Mouse (Mus musculus): ENCODE measurements around the gene Ccnl1.

Gene Ccnl1

GRCm38 (mm10) chr3:65962270-65962930, 4.4 kb upstream of the Ccnl1 start:
- in situ Hi-C loops (cut with MboI; ENCODE audit: low pct_unique_long_range_greater_than_20kb in 1 of 2, low sequenced_read_pairs in 2 of 2, unreplicated experiment in 1 of 2), result no loop called here

- in situ Hi-C loops (cut with MboI; ENCODE audit: low pct_unique_long_range_greater_than_20kb in 1 of 2, low sequenced_read_pairs in 2 of 2, unreplicated experiment in 1 of 2), result no loop called here
Measured at GRCm38 (mm10) chr3:65960291-65960945, 2.4 kb upstream of the Ccnl1 start.

DNA sequence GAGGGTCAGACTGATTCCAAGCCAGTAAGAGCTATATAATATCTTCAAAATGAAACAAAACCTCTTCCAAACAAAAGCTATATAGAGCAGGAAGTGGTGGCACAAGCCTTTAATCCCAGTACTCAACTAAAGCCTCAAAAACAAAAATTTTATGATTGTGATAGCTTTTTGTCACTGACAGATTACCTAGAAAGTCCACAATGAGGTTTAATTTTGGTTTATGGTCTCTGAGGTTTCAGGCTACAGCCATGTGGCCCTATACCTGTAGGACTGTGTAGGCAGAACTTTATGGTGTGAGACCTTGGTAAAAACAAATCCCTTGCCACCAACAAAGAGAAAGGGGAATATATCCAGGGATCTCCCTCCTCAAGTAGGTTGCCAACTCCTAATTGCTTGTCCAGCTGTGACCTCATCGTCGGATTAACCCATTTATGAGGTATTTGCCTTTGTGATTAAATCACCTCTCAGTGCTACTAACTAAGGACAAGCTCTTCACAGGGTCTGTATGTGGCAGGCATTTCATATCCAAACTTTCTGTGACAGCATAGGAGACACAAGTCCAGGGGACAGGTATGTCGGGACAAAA, 1.5 kb upstream of the Ccnl1 start:
- in situ Hi-C loops (cut with MboI; ENCODE audit: low pct_unique_long_range_greater_than_20kb in 1 of 2, low sequenced_read_pairs in 2 of 2, unreplicated experiment in 1 of 2), result loop anchor here in 1 of 2 experiments (10.0 kb wide), 1 partner anchor 575 kb away; no protein-coding TSS in a partner anchor

- in situ Hi-C loops (cut with MboI; ENCODE audit: low pct_unique_long_range_greater_than_20kb in 1 of 2, low sequenced_read_pairs in 2 of 2, unreplicated experiment in 1 of 2), result loop anchor here in 1 of 2 experiments (10.0 kb wide), 1 partner anchor 574 kb away; no protein-coding TSS in a partner anchor
Measured at GRCm38 (mm10) chr3:65958840-65959185, 764 bp upstream of the Ccnl1 start.

- in situ Hi-C loops (cut with MboI; ENCODE audit: low pct_unique_long_range_greater_than_20kb in 1 of 2, low sequenced_read_pairs in 2 of 2, unreplicated experiment in 1 of 2), result loop anchor here in 1 of 2 experiments (10.0 kb wide), 1 partner anchor 573 kb away; no protein-coding TSS in a partner anchor
Measured at GRCm38 (mm10) chr3:65957271-65958101, 563 bp downstream of the Ccnl1 start.

DNA sequence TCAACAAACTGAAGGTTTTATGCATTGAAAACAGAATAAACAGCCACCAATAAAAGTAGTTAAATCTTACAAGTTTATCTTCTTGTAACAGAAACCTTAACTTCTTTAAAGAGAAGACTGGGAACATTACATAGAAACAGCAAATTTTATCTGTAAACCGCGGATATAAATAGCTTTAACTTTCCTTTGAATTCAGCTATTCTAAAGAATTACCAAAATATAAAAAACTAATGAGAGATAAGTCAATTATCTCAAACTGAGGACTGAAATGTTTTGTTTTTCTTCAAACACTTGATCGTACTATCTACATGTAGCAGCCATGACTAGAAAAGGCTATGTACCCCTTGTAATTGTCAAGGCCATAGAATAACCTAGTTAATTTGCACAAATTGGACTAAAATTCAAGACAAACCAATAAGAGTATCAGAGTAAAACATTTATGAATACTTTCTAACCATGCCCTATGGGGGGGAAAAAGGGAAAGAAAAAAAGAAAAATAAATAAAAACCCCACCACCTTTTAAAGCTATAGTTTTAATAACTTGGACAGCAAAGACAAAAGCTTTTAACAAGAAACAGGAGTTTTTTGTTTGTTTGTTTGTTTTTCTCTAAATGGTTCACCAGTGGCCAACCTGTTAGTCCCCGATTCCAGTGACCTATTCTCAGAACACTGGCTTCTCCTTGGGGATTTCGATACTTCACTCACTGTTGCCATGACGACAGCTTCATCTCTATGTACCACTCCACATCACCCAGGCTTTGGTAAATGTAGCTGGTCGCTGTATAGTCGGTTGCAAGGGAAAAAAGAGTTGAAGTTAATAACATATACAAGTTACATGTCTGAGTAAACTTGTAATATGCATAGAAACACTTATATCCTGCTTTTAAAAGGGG, 3.3 kb downstream of the Ccnl1 start:
- in situ Hi-C loops (cut with MboI; ENCODE audit: low pct_unique_long_range_greater_than_20kb in 1 of 2, low sequenced_read_pairs in 2 of 2, unreplicated experiment in 1 of 2), result loop anchor here in 1 of 2 experiments (10.0 kb wide), 1 partner anchor 570 kb away; no protein-coding TSS in a partner anchor

DNA sequence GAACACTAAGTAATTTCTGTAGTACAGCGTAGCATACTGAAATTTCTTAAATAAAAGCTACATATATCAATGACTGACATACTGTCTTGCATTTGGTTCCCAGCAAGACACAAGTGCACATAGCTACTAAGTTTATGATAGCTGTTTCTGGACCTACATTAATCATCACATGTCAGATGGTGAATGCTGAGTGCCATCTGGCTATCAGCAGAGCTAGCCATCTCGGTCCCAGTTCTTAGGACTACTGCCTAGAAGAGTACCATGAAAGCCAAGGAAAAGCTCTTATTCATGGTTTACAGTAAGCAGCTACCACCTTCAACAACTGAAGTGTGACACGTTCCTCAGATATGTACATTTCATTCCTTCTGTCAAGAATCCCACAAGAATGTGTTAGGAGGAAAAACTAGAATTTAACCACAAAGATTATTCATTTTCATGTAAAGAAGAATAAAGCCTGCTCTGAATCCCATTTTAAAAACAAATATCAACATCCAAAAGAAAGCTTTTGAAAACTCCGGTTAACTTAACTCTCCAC, 7.2 kb downstream of the Ccnl1 start:
- in situ Hi-C loops (cut with MboI; ENCODE audit: low pct_unique_long_range_greater_than_20kb in 1 of 2, low sequenced_read_pairs in 2 of 2, unreplicated experiment in 1 of 2), result loop anchor here in 1 of 2 experiments (10.0 kb wide), 1 partner anchor 566 kb away; no protein-coding TSS in a partner anchor

DNA sequence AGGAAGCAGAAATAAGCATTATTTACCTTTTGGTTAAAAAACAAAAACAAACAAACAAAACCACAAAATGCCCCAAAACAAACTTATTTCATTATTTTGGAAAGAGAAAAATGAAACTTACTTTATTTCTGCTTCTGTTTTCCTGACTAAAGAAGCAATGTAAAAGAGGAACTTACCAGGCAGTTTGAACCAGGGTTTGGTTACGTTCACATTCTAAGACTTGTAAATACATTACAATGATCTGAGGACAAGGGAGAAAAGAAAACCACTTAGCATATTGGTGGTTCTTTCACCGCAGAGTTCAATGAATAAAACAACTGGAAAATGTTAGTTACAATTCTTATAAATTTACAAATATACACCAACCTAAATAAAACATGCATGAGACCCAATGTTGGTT, 7.7 kb downstream of the Ccnl1 start:
- in situ Hi-C loops (cut with MboI; ENCODE audit: low pct_unique_long_range_greater_than_20kb in 1 of 2, low sequenced_read_pairs in 2 of 2, unreplicated experiment in 1 of 2), result loop anchor here in 1 of 2 experiments (10.0 kb wide), 1 partner anchor 566 kb away; no protein-coding TSS in a partner anchor

GRCm38 (mm10) chr3:65945277-65945932, 12.6 kb downstream of the Ccnl1 start:
- in situ Hi-C loops (cut with MboI; ENCODE audit: low pct_unique_long_range_greater_than_20kb in 1 of 2, low sequenced_read_pairs in 2 of 2, unreplicated experiment in 1 of 2), result no loop called here

DNA sequence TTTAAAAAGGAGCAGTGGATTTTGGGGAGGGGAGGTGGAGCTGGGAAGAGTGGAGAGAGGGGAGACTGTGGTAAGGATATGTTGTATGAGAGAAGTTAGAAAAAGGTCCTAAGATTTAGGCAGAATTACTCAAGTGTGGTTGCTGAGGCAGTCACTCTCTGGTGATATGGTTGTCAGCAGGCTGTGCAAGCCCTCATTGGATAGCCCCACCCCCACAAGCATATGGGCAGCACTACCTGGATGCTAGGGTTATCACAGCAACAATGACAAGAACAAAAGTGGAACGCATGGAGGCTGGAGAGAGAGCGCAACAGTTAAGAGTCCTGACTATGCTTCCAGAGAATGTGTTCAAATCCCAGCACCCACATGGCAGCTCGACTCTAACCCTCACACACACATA, 13.3 kb downstream of the Ccnl1 start:
- in situ Hi-C loops (cut with MboI; ENCODE audit: low pct_unique_long_range_greater_than_20kb in 1 of 2, low sequenced_read_pairs in 2 of 2, unreplicated experiment in 1 of 2), result no loop called here

- in situ Hi-C loops (cut with MboI; ENCODE audit: low pct_unique_long_range_greater_than_20kb in 1 of 2, low sequenced_read_pairs in 2 of 2, unreplicated experiment in 1 of 2), result no loop called here
Measured at GRCm38 (mm10) chr3:65943453-65943852, 14.6 kb downstream of the Ccnl1 start.

DNA sequence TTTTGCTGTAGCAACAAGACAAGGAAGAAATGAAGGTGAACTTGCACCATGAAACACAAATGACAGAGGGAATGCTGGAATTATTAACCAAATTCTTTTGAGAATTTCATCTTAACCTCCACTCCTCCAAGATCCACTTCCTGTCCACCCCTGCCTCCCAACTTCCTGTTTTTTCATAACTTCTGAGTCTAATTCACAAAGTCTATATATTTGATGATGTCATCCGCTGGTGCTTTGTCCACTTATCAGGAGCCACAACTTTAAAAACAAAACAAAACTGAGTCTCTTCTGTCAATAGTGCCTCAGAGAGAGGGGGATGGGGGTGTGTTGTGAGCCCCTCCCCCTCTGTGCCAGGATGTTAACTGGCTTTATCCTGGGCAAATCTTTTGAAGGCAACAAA, 17.0 kb downstream of the Ccnl1 start:
- in situ Hi-C loops (cut with MboI; ENCODE audit: low pct_unique_long_range_greater_than_20kb in 1 of 2, low sequenced_read_pairs in 2 of 2, unreplicated experiment in 1 of 2), result no loop called here

GRCm38 (mm10) chr3:65938211-65938610, 19.8 kb downstream of the Ccnl1 start:
- in situ Hi-C loops (cut with MboI; ENCODE audit: low pct_unique_long_range_greater_than_20kb in 1 of 2, low sequenced_read_pairs in 2 of 2, unreplicated experiment in 1 of 2), result no loop called here

- in situ Hi-C loops (cut with MboI; ENCODE audit: low pct_unique_long_range_greater_than_20kb in 1 of 2, low sequenced_read_pairs in 2 of 2, unreplicated experiment in 1 of 2), result no loop called here
Measured at GRCm38 (mm10) chr3:65936384-65936783, 21.7 kb downstream of the Ccnl1 start.

DNA sequence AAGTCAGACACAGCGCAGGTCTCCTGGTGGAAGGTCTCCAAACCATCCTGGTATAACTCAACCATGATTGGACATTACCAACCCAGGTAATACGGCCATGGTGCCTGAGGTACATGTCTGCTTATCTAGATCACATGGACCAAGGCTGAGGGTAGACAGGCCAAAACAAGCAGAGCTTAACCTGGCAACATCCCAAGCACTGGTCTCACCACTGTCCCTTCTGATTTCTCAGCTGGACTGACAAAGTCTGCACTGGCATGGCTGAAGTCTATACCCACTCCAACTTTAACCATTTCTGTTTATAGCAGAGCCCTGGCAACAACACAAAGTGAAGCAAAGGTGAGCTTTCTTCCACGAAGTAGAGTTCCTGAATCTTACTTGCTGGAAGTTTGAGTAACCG, 22.9 kb downstream of the Ccnl1 start:
- in situ Hi-C loops (cut with MboI; ENCODE audit: low pct_unique_long_range_greater_than_20kb in 1 of 2, low sequenced_read_pairs in 2 of 2, unreplicated experiment in 1 of 2), result no loop called here

DNA sequence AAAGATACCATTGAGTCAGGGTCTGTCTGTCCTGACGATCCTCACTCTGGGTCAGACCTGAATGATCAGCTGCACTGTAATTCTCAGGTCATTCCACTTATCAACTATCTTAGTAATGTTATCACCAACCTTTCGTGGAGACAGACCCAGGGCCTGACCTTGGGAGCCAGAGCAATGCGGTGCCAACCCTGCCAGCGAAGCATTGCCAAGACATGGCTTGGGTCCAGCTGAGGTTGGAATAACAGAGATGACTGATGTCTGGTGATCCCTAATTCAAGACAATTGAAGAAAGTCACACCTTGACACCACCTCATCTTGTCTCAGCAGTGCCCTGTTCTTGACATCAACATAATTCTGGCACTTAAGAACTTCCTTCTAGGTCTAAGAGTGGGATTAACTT, 24.3 kb downstream of the Ccnl1 start:
- in situ Hi-C loops (cut with MboI; ENCODE audit: low pct_unique_long_range_greater_than_20kb in 1 of 2, low sequenced_read_pairs in 2 of 2, unreplicated experiment in 1 of 2), result no loop called here

DNA sequence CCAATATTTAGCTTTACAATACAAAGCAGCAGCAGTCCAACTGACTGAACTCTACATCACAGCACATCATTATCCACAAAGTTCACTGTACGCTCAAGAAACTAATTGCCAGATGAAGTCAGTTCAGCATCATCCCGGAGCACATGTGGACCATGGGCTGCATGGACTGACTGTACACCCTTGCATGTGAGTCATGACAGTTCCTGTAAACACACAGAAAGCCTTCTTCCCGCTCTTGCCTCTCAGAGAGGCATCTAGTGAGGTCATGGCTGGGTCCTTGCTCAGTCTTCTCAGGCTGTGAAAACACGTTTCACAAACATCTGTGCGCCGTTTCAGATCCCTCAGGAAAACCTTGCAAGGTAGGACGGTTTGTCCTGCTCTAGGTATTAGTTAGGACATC, 26.5 kb downstream of the Ccnl1 start:
- in situ Hi-C loops (cut with MboI; ENCODE audit: low pct_unique_long_range_greater_than_20kb in 1 of 2, low sequenced_read_pairs in 2 of 2, unreplicated experiment in 1 of 2), result no loop called here
